Mouse (Mus musculus) adipose tissue, adult 10 weeks (tissue): ENCODE measurements around the gene Ssbp2. TPM values are rescaled to one million over a fixed set of nuclear protein-coding genes. Genes with fewer than 3 reads are reported as not detected.

Experiments
- polyA plus RNA-seq: library from polyadenylated mRNA; stranded (reverse); fragments of 350-450 nt; fragmentation: Illumina TruSeq; extraction: RNeasy Lipid Tissue Mini Kit (QIAGEN cat#74804); gene quantifications from one replicate; pipeline ENCODE4 v1.2.3, GENCODE M21; 2014; ENCODE audit warnings: low read depth, low replicate concordance

Ssbp2 gene
- 23.9 TPM for polyA plus RNA-seq

DNA sequence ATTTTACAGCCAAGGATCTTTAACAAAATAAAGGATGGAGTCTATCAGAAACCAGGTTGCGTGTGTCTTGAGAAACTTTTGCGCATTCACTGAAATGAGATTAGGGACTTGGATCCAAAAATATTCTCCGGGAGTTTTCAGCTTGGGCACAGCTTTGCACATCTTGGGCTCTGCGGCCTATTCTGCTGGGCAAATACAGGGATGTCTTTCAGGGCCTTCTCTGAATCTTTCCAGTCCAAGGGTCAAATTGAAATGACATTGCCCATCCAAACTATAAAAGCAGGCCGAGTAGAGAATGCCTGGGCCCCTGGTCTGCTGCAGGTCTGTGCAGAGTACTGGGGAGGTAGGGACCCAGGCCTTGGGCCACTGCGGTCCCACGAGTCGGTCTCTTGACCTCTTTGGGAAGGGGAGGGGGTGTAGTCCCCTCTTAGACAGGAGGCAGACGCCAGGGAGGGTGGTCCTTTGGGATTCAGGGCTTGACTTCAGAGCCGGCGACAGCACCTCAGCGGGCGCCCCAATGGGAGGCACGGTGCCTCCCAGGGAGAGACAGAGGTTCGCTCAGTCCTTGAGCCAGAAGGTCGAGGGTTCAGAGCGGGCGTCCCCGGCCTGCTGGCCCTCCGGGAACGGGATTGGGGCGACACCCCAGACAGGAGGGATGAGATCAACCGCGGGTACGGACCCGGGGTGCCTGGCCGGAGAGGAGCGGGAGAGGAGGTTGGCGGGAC is at the start of gene Ssbp2:
Ssbp2 (plus strand) TSS at position 388 of the 725 bp plus-strand sequence.

GRCm38 (mm10) chr13:91741280-91742047 is 281.4 kb downstream of the Ssbp2 start, which contains the start of gene Acot12:
Acot12 (plus strand) TSS chr13:91741512.

Other genes with a start within 250 kb of the Ssbp2 start
- 16.1 TPM for gene Atg10, start 236.3 kb upstream of the Ssbp2 start, polyA plus RNA-seq